Mouse (Mus musculus) spleen, postnatal 36 days (tissue): Measurements from ENCODE around the gene Pltp.
"Not testable (repeated sequence)": the region's sequence is repeated elsewhere in the genome, so short reads cannot be mapped to it uniquely, and the experiment has no call there.

Experiments used
- DNase-seq, 2 experiments: peaks; one replicate each; pipeline ENCODE4 v3.0.0; 2022; ENCODE audit warnings: low spot score in 2 of 2, mixed read lengths in 1 of 2

The Pltp gene

DNA sequence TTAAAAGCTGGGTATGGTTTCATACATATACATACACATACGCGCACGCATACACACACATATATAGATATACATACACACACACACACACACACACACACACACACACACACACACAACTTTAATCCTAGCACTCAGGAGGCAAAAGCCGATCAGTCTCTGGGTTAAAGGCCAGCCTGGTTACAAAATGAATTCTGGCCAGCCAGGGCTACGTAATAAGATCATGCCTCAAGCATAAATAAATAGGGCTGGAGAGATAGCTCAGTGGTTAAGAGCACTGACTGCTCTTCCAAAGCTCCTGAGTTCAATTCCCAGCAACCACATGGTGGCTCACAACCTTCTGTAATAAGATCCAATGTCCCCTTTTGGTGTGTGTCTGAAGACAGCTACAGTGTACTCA is 1.9 kb downstream of the Pltp start:
- not testable (repeated sequence) for DNase-seq

GRCm38 (mm10) chr2:164850061-164850460 is 7.5 kb downstream of the Pltp start:
- peak in 1 of 2 experiments; percentile 36 for DNase-seq

DNA sequence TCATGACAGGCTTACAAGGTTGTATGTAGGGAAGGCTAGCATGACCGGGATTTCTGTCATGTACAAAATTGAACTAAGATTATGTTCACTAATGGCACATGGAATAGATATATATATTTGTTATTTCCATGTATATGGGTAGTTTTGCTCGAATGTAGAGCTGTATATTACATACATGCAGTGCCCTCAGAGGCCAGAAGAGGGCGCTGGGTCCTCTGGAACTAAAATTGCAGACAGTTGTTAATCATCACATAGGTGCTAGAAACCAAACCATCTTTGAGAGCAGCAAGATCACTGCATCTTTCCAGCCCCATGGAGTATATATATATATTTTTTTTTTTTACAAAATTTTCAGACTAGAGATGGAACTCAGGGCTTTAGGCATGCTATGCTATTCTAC is 11.7 kb downstream of the Pltp start:
- no peak for DNase-seq

GRCm38 (mm10) chr2:164835164-164835563 is 22.3 kb downstream of the Pltp start:
- no peak for DNase-seq

DNA sequence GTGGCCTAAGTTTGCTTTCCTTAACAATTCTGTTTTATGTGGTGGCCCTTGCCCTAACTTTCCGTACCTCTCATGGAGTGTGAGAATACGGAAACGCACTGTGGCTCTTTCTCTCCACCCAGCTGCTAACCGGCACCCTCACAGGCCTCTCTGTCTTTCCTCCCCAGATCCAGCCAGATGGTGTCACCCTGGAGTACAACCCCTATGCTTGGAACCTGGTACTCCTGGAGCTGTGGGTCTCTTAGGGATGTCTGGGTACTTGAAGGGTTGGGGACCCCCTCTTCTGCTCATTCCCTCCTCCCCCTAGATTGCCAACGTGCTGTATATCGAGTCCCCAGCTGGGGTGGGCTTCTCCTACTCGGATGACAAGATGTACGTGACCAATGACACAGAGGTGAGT is 23.0 kb downstream of the Pltp start:
- DNase-seq, result peak in 1 of 2 experiments; percentile 31

GRCm38 (mm10) chr2:164833314-164833959 is 24.1 kb downstream of the Pltp start, which contains the start of gene Neurl2:
Gene Neurl2 (minus strand): TSS chr2:164833456.
- DNase-seq, result peak; percentile 81 to 85

DNA sequence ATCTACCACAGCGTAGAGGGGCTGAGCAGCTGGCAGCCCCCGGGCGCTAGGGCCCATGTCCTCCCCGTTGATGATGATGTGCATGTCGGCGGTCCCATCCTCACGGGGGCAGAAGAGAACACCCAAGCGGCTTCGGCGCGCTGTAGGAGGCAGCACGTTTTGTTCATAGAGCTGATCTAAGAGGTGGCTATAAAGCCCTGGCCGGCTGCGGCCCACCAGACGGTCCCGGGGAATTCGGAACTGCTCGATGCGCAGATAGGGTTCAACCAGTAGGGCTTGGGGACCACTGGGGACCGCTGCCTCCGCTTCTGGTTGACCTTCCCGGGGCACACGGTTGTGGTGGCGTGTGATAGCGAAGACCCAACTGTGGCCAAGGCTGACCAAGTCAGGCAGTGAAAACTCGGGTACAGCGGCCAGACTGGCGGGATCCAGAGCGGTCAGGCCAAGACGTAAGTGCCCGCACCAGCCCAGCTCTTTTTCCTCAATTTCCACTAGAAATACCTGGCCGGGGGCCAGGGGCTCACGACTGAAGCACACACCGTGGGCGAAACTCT is 24.7 kb downstream of the Pltp start, which contains the start of gene Ctsa:
Gene Ctsa, plus strand, starts transcription at position 126 of the 554 bp plus-strand sequence.
- DNase-seq, result peak; percentile 83 to 85

DNA sequence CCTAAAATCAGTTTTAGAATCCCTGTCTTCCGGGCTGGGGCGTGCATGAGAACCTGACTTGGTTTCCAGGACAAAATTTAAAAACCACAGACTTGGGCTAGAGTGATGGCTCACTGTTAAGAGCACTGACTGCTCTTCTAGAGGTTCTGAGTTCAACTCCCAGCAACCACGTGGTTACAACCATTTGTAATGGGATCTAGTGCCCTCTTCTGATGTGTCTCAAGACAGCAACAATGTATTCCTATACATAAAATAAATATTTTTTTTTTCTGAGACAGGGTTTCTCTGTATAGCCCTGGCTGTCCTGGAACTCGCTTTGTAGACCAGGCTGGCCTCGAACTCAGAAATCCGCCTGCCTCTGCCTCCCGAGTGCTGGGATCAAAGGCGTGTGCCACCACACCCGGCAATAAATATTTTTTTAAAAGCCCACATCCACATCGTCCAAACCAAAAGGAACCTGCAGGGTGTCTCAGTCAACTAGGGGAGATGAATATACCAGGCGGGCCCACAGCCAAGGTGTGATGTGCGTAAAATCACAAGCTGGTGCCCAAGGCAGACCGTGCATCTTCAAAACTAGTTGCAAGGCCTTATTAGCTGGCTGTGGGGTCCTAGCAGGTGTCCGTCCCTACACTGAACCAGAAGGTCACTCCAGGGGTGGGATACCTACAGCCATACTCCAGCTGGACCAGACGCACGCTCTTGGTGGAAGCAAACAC is 25.3 kb downstream of the Pltp start:
- DNase-seq, result no peak

DNA sequence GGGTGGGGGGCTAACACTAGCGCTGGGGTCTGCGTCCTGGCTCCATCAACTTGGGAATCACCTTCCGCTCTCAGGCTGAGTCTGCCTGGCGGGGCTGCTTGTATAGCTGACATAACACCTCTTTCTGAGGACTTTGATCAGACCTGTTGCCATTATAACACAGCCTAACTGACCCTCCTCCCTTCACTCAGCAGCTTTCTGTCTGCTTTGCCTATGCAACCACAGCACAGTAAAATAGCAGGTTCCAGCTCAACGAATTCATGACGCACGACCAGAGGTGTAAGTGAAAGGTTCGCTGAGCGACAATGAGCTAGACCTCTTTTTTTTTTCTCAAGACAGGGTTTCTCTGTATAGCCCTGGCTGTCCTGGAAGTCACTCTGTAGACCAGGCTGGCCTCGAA is 26.5 kb downstream of the Pltp start:
- peak in 1 of 2 experiments; percentile 26 for DNase-seq

GRCm38 (mm10) chr2:164829090-164829489 is 28.4 kb downstream of the Pltp start:
- DNase-seq, result no peak

DNA sequence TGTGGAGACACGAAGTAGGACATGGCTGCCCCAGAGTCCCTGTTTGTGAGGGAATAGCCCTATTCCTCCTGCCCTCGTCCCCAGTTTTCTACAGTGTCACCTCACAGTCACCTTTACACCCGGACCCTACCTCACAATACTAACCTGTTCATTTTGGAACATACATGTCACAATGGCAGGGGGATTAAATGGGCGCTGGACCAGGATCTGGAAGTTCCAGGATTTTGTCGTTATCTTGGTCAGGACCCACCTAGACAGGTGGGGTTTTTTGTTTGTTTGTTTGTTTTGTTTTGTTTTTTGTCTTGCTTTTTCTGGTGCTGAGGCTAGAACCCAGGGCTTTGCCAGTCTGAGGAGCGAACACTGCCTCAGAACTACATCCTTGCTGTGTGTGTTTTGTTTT is 29.1 kb downstream of the Pltp start, which contains the start of gene Spata25:
Gene Spata25, minus strand, starts transcription at position 101 of the 400 bp plus-strand sequence.
- DNase-seq, result no peak

GRCm38 (mm10) chr2:164827146-164827850 is 30.2 kb downstream of the Pltp start:
- no peak for DNase-seq

GRCm38 (mm10) chr2:164825521-164825920 is 32.0 kb downstream of the Pltp start:
- DNase-seq, result no peak

DNA sequence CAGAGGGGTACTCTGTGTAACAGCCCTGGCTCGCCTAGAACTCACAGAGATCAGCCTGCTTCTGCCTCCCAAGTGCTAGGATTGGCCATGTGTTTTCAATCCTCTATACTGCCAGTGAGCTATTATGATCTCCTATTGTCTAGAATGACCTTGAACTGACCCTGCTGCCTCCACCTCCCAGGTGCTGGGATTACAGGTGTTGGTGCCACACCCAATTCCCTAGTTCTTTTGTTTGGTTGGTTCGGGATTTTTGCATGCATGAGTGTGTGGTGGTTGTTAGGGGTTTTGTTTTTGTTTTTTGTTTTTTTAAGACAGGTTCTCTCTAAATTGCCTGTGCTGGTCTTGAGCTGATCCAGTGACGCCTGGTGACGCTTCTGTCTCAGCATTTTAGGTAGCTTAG is 33.5 kb downstream of the Pltp start:
- no peak for DNase-seq

DNA sequence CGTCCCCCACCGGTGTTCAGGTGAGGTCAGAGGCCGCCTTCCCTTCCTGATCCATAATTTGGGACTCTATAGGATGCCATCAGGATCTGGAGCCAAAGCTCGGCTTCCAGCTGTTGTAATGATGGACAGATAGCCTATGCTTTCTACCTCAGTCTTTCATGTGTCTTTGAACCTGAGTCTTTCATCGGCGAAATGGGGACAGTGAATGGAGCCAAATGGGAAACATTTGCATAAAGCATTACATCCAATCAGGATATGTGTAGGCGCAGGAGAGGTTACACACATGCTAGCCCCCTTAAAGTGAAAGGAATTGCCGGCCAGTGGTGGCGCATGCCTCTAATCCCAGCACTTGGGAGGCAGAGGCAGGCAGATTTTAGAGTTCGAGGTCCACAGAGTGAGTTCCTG is 34.3 kb downstream of the Pltp start:
- DNase-seq, result no peak

DNA sequence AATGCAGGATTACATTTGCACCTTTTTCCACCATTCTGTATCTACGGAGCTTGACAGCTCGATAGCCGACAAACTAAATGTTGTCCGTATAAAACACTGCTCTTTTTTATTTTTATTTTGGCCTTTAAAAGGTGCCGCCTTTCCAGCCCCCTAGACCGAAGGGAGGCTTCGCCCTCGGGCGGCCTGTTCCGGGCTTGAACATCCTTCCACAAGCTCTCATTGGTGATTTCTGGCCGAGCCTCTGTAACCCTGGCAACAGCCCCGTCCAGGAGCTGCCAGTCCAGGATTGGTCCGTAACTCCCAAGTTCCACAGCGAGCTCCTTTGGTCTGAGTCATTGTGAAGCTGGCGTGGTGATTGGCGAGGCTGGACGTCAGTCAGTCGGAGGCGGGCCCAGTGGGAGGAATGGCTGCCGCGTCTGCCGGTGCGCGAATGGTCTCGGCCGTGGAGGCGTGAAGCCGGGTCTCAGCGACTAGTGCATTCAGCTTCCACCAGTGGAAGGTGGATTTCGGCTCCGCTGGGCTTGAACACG is 34.8 kb downstream of the Pltp start, which contains the start of gene Zswim1:
Gene Zswim1, plus strand, starts transcription at position 51 of the 530 bp plus-strand sequence.
- DNase-seq, result peak; percentile 98

DNA sequence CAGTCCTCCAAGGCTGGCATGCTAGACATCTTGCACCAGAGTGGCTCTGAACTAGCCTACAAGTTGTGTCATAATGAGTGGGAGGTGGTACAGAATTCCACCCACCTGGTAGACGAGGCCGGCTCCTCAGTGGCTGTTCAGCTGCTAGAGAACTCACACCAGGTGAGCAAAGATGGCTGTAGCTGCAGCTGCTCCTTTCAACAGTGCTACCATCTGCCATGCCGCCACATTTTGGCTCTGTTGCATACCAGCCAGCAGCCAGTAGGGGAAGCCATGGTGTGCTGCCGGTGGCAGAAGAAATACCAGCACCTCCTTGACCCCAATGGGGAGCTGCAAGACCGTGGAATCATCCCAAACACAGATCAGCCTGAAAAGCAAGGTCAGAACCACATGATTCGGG is 36.5 kb downstream of the Pltp start:
- no peak for DNase-seq

- no peak for DNase-seq
Observed at GRCm38 (mm10) chr2:164817703-164818102, 39.8 kb downstream of the Pltp start.

GRCm38 (mm10) chr2:164817206-164817605 is 40.3 kb downstream of the Pltp start:
- no peak for DNase-seq

- DNase-seq, result no peak
Observed at GRCm38 (mm10) chr2:164815821-164816220, 41.7 kb downstream of the Pltp start.

DNA sequence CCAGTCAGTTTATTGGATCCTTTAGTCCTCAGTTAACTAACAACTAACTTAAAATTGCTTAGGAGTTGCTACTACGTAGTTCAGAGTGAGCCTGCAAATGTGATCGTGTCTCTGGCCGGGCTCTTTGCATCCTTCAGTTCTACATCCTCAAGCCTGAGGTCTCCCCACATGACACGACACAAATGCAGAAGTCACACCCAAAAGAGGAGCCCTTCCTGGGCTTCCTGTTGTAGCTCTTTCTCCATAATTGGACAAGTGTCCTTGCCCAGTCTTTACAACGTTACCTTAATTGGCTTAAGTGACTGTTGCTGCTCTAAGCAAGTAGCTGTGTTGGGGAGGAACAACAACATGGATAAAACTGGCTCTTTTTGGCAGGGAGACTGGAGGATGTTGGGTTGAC is 42.2 kb downstream of the Pltp start:
- DNase-seq, result no peak

DNA sequence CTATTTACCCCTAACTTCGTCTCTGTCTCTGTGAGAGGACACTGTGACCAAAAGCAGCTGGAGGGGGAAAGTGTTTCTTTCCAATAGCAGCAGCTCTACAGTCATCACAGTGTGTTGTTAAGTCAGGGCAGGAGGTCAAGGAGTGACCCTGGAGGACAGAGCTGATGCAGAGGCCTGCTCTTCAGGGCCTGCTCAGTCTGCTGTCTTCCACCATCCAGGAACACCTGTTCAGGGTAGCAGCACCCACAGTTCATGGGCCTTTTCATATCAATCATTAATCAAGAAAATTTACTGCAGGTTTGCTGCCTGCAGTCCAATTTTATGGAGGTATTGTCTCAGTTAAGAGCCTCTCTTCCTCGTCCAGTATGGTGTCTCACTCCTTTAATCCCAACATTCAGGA is 44.0 kb downstream of the Pltp start:
- DNase-seq, result no peak
